Mouse (Mus musculus) cortical plate, adult 2 months (tissue): Measurements from ENCODE around the gene Arpc1b.

Source experiments
- CTCF ChIP-seq: fragments of 200-500 bp; IDR thresholded peaks from 2 replicates; pipeline ENCODE4 v1.5.1; 2011; ENCODE audit warnings: mild to moderate bottlenecking, control low read depth, low read length; ENCODE audit not compliant: insufficient read depth; ENCODE audit errors: extremely low read depth
- POLR2A ChIP-seq: fragments of 200-500 bp; IDR thresholded peaks from 2 replicates; pipeline ENCODE4 v1.6.1; 2011; ENCODE audit warnings: mild to moderate bottlenecking, low read length, control low read depth; ENCODE audit not compliant: insufficient read depth; ENCODE audit errors: extremely low read depth

- TF ChIP-seq CTCF (no peak), POLR2A (no peak)
Measured at GRCm38 (mm10) chr5:145068863-145069262, 45.2 kb upstream of the Arpc1b start.
